Mouse (Mus musculus) embryonic facial prominence, embryonic 13.5 days (tissue): ENCODE measurements around the gene Syf2. TPM values are rescaled to one million over a fixed set of nuclear protein-coding genes. Genes with fewer than 3 reads are reported as not detected.

ENCODE experiments used
- ATAC-seq: fragments of 200-750 bp; cut with Nextera tagmentation; 2 replicates; pipeline ENCODE4 v1.8.0; 2017; ENCODE audit warnings: low read depth; ENCODE audit not compliant: insufficient number of reproducible peaks, insufficient read depth, low FRiP score, low TSS enrichment
- H3K27ac ChIP-seq: fragments of 300-500 bp; sonication (generic); 2 replicates; pipeline ENCODE4 v1.5.1; 2015; ENCODE audit warnings: moderate library complexity, mild to moderate bottlenecking, inconsistent platforms
- H3K27me3 ChIP-seq: fragments of 300-500 bp; sonication (generic); 2 replicates; pipeline ENCODE4 v1.6.1; 2015; ENCODE audit warnings: mild to moderate bottlenecking, inconsistent platforms
- H3K36me3 ChIP-seq: fragments of 300-500 bp; sonication (generic); 2 replicates; pipeline ENCODE4 v1.6.1; 2015; ENCODE audit warnings: mild to moderate bottlenecking, inconsistent platforms
- H3K4me1 ChIP-seq: fragments of 300-500 bp; sonication (generic); 2 replicates; pipeline ENCODE4 v1.6.1; 2015; ENCODE audit warnings: inconsistent platforms
- H3K4me2 ChIP-seq: fragments of 300-500 bp; sonication (generic); 2 replicates; pipeline ENCODE4 v1.6.1; 2015; ENCODE audit warnings: moderate library complexity, mild to moderate bottlenecking, inconsistent platforms
- H3K4me3 ChIP-seq: fragments of 300-500 bp; sonication (generic); 2 replicates; pipeline ENCODE4 v1.5.1; 2015; ENCODE audit warnings: mild to moderate bottlenecking, inconsistent platforms
- H3K9ac ChIP-seq: fragments of 300-500 bp; sonication (generic); 2 replicates; pipeline ENCODE4 v1.6.1; 2015; ENCODE audit warnings: mild to moderate bottlenecking, inconsistent platforms
- H3K9me3 ChIP-seq: fragments of 300-500 bp; sonication (generic); 2 replicates; pipeline ENCODE4 v1.6.1; 2016; ENCODE audit warnings: inconsistent platforms
- WGBS: fragments of 180-500 bp; shearing (Covaris S2); methylation state at CpG from one replicate; pipeline ENCODE4 v1.1.7; 2015; ENCODE audit warnings: mixed read lengths; 5-methylcytosine and 5-hydroxymethylcytosine counted together
- polyA plus RNA-seq: library from polyadenylated mRNA; unstranded; fragments of >200 nt; fragmentation: Nextera tagmentation; extraction: Ambion mirVana; gene quantifications from 2 replicates; pipeline ENCODE4 v1.2.1, GENCODE M21; 2015

The Syf2 gene
- polyA plus RNA-seq, 1 experiment from 2014 or later = 78.7 TPM

- Histone ChIP-seq H3K4me3 (peak overlapping the region; percentile 80), H3K4me1 (peaks cover 17% of the 10 kb centered on the region), H3K4me2 (peak overlapping the region; percentile 71), H3K36me3 (peaks cover 19% of the 10 kb centered on the region), H3K27me3 (no peaks in the 10 kb centered on the region), H3K27ac (peak overlapping the region; percentile 29; the same call in 1 of the 2 replicates), H3K9ac (peak overlapping the region; percentile 92), H3K9me3 (no peaks in the 10 kb centered on the region)
- ATAC-seq = no peak
- WGBS = 57% methylated on average over 14 of the region's 14 CpGs
Measured at GRCm38 (mm10) chr4:134915223-134916050, 15.3 kb upstream of the Syf2 start.

GRCm38 (mm10) chr4:134917194-134917593 lies 13.5 kb upstream of the Syf2 start:
- WGBS = 80% methylated on average over 3 of the region's 3 CpGs
- Histone ChIP-seq H3K36me3 (peaks cover 5% of the 10 kb centered on the region; the same call in 1 of the 2 replicates), H3K27ac (no peak overlapping the region), H3K4me2 (no peak overlapping the region), H3K9ac (no peak overlapping the region), H3K27me3 (no peaks in the 10 kb centered on the region), H3K4me1 (peaks cover 19% of the 10 kb centered on the region), H3K9me3 (no peaks in the 10 kb centered on the region), H3K4me3 (no peak overlapping the region)
- ATAC-seq = no peak

GRCm38 (mm10) chr4:134918381-134918780 lies 12.3 kb upstream of the Syf2 start:
- Histone ChIP-seq H3K9ac (no peak overlapping the region), H3K36me3 (no peaks in the 10 kb centered on the region), H3K27me3 (no peaks in the 10 kb centered on the region), H3K4me2 (no peak overlapping the region), H3K27ac (no peak overlapping the region), H3K9me3 (no peaks in the 10 kb centered on the region), H3K4me1 (peaks cover 19% of the 10 kb centered on the region), H3K4me3 (no peak overlapping the region)
- no peak for ATAC-seq
- 51% methylated on average over 7 of the region's 7 CpGs for WGBS

- no peaks in the 10 kb centered on the region for H3K36me3 ChIP-seq
- 39% methylated on average over 12 of the region's 12 CpGs for WGBS
- no peak overlapping the region for H3K9ac ChIP-seq
- no peak overlapping the region for H3K4me3 ChIP-seq
- peaks cover 12% of the 10 kb centered on the region for H3K4me1 ChIP-seq
- no peak for ATAC-seq
- H3K4me2 ChIP-seq = no peak overlapping the region
- H3K27ac ChIP-seq = no peak overlapping the region
- H3K9me3 ChIP-seq = no peaks in the 10 kb centered on the region
- H3K27me3 ChIP-seq = no peaks in the 10 kb centered on the region
Measured at GRCm38 (mm10) chr4:134919733-134920540, 10.8 kb upstream of the Syf2 start.

- ATAC-seq = no peak
- H3K9ac ChIP-seq = no peak overlapping the region
- H3K4me1 ChIP-seq = peaks cover 13% of the 10 kb centered on the region
- WGBS = 94% methylated on average over 6 of the region's 6 CpGs
- no peaks in the 10 kb centered on the region for H3K9me3 ChIP-seq
- no peak overlapping the region for H3K4me2 ChIP-seq
- H3K27ac ChIP-seq = no peak overlapping the region
- no peaks in the 10 kb centered on the region for H3K27me3 ChIP-seq
- no peak overlapping the region for H3K4me3 ChIP-seq
- H3K36me3 ChIP-seq = peaks cover 6% of the 10 kb centered on the region
Measured at GRCm38 (mm10) chr4:134920631-134921030, 10.1 kb upstream of the Syf2 start.

- no peak overlapping the region for H3K4me3 ChIP-seq
- peaks cover 17% of the 10 kb centered on the region for H3K36me3 ChIP-seq
- H3K27me3 ChIP-seq = no peaks in the 10 kb centered on the region
- WGBS = 95% methylated on average over 4 of the region's 4 CpGs
- peaks cover 21% of the 10 kb centered on the region for H3K4me1 ChIP-seq
- H3K9ac ChIP-seq = no peak overlapping the region
- H3K27ac ChIP-seq = no peak overlapping the region
- no peaks in the 10 kb centered on the region for H3K9me3 ChIP-seq
- no peak overlapping the region for H3K4me2 ChIP-seq
- ATAC-seq = no peak
Measured at GRCm38 (mm10) chr4:134921703-134922102, 9.0 kb upstream of the Syf2 start.

GRCm38 (mm10) chr4:134922111-134922924 lies 8.4 kb upstream of the Syf2 start:
- Histone ChIP-seq H3K4me1 (peaks cover 21% of the 10 kb centered on the region), H3K4me2 (peak overlapping the region; percentile 69), H3K9ac (peak overlapping the region; percentile 99), H3K36me3 (peaks cover 21% of the 10 kb centered on the region), H3K4me3 (peak overlapping the region; percentile 100), H3K27me3 (no peaks in the 10 kb centered on the region), H3K27ac (peak overlapping the region; percentile 96), H3K9me3 (no peaks in the 10 kb centered on the region)
- ATAC-seq = no peak
- 54% methylated on average over 10 of the region's 10 CpGs for WGBS

- peak overlapping the region; percentile 69 for H3K4me2 ChIP-seq
- under 1% methylated on average over 13 of the region's 13 CpGs for WGBS
- H3K4me1 ChIP-seq = peaks cover 21% of the 10 kb centered on the region
- no peak for ATAC-seq
- H3K9ac ChIP-seq = peak overlapping the region; percentile 99
- H3K9me3 ChIP-seq = no peaks in the 10 kb centered on the region
- H3K27me3 ChIP-seq = no peaks in the 10 kb centered on the region
- peak overlapping the region; percentile 100 for H3K4me3 ChIP-seq
- H3K36me3 ChIP-seq = peaks cover 27% of the 10 kb centered on the region
- H3K27ac ChIP-seq = peak overlapping the region; percentile 96
Measured at GRCm38 (mm10) chr4:134922925-134923244, 7.8 kb upstream of the Syf2 start.

GRCm38 (mm10) chr4:134923258-134924018 lies 7.3 kb upstream of the Syf2 start, which contains the start of gene Rsrp1:
Gene Rsrp1, plus strand, starts transcription at chr4:134923592.
- H3K27me3 ChIP-seq = no peaks in the 10 kb centered on the region
- no peaks in the 10 kb centered on the region for H3K9me3 ChIP-seq
- peaks cover 21% of the 10 kb centered on the region for H3K4me1 ChIP-seq
- peaks cover 33% of the 10 kb centered on the region for H3K36me3 ChIP-seq
- peak within 1 kb of the TSS; percentile 96 for H3K27ac ChIP-seq
- peak within 1 kb of the TSS; percentile 84 for H3K4me2 ChIP-seq
- under 1% methylated on average over 64 of the region's 64 CpGs for WGBS
- ATAC-seq = peak; percentile 88
- H3K4me3 ChIP-seq = peak within 1 kb of the TSS; percentile 100
- peak within 1 kb of the TSS; percentile 99 for H3K9ac ChIP-seq

- Histone ChIP-seq H3K27ac (peak overlapping the region; percentile 93), H3K27me3 (no peaks in the 10 kb centered on the region), H3K4me2 (peak overlapping the region; percentile 84), H3K9ac (peak overlapping the region; percentile 99), H3K4me1 (peaks cover 21% of the 10 kb centered on the region), H3K4me3 (peak overlapping the region; percentile 100), H3K9me3 (no peaks in the 10 kb centered on the region), H3K36me3 (peaks cover 35% of the 10 kb centered on the region)
- WGBS = under 1% methylated on average over 75 of the region's 75 CpGs
- no peak for ATAC-seq
Measured at GRCm38 (mm10) chr4:134924019-134924741, 6.5 kb upstream of the Syf2 start.
